Mouse (Mus musculus) ES-CJ7 (cell line): ENCODE results near the gene Npff.

Source experiments
- DNase-seq: peaks from one replicate; pipeline ENCODE4 v3.0.0; 2011; ENCODE audit warnings: low read depth, low spot score

The Npff gene

GRCm38 (mm10) chr15:102503924-102504782 lies 20.6 kb downstream of the Npff start:
- DNase-seq, result no peak

- no peak for DNase-seq
These were observed 21.3 kb downstream of the Npff start, which contains the start of gene Gm10337 for GRCm38 (mm10) chr15:102503447-102503846. Gm10337 (plus strand) TSS chr15:102503722.

GRCm38 (mm10) chr15:102502254-102502840 lies 22.4 kb downstream of the Npff start:
- DNase-seq, result no peak

GRCm38 (mm10) chr15:102501084-102501814 lies 23.5 kb downstream of the Npff start:
- no peak for DNase-seq

GRCm38 (mm10) chr15:102500479-102500878 lies 24.3 kb downstream of the Npff start:
- DNase-seq, result no peak

- DNase-seq, result no peak
These were observed 24.9 kb downstream of the Npff start for GRCm38 (mm10) chr15:102499851-102500250.

- no peak for DNase-seq
These were observed 25.4 kb downstream of the Npff start for GRCm38 (mm10) chr15:102499370-102499769.

- DNase-seq, result no peak
These were observed 26.4 kb downstream of the Npff start for GRCm38 (mm10) chr15:102498322-102498721.

GRCm38 (mm10) chr15:102487664-102488063 lies 37.1 kb downstream of the Npff start:
- no peak for DNase-seq

- DNase-seq, result no peak
These were observed 38.9 kb downstream of the Npff start for GRCm38 (mm10) chr15:102485853-102486252.

- no peak for DNase-seq
These were observed 41.6 kb downstream of the Npff start for GRCm38 (mm10) chr15:102483136-102483535.

GRCm38 (mm10) chr15:102474520-102474919 lies 50.2 kb downstream of the Npff start:
- no peak for DNase-seq
